Mouse (Mus musculus): ENCODE data around the gene Tmem131. TPM values are rescaled to one million over a fixed set of nuclear protein-coding genes. Genes with fewer than 3 reads are reported as not detected.

The Tmem131 gene
- polyA plus RNA-seq, 1 experiment from 2014 or later, result 13.2 TPM

- Histone ChIP-seq H3K4me1 (replicated peaks) (peaks cover 12% of the 10 kb centered on the region), H3K36me3 (no peaks in the 10 kb centered on the region), H3K4me2 (replicated peaks) (no peak overlapping the region), H3K27ac (no peak overlapping the region; the same call in 1 of the 2 replicates), H3K27me3 (no peaks in the 10 kb centered on the region), H3K4me3 (replicated peaks) (no peak overlapping the region), H3K9ac (replicated peaks) (no peak overlapping the region), H3K9me3 (no peaks in the 10 kb centered on the region)
- 49% methylated on average over 6 of the region's 6 CpGs for WGBS
- no peak for ATAC-seq
Observed at GRCm38 (mm10) chr1:36893146-36893545, 50.3 kb downstream of the Tmem131 start.

GRCm38 (mm10) chr1:36892461-36892860, 51.0 kb downstream of the Tmem131 start:
- ATAC-seq, result no peak
- Histone ChIP-seq H3K36me3 (no peaks in the 10 kb centered on the region), H3K9ac (replicated peaks) (no peak overlapping the region), H3K4me1 (replicated peaks) (peaks cover 12% of the 10 kb centered on the region), H3K9me3 (no peaks in the 10 kb centered on the region), H3K27ac (no peak overlapping the region), H3K4me3 (replicated peaks) (no peak overlapping the region), H3K27me3 (no peaks in the 10 kb centered on the region), H3K4me2 (replicated peaks) (no peak overlapping the region)
- WGBS, result 80% methylated on average over 3 of the region's 3 CpGs

DNA sequence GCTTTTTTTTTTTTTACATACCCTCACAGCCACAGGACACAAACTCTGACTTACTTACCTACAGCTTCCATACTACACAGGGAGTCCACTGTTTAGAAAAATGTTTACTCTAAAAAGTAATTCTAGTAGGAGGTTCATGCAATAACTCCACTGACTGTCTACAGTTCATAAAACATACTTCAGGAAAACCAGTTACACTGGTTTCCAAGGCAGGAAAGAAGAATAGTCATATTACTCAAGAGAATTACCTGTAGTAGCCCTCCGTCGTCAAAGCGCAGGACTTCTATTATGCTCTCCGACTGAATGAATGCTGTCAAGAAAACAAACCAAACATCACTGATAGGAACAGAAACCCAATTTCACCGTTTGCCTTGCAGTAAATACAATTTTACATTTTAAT, 54.5 kb downstream of the Tmem131 start:
- Histone ChIP-seq H3K27ac (no peak overlapping the region), H3K27me3 (no peaks in the 10 kb centered on the region), H3K4me3 (replicated peaks) (no peak overlapping the region), H3K9me3 (no peaks in the 10 kb centered on the region), H3K9ac (replicated peaks) (no peak overlapping the region), H3K4me2 (replicated peaks) (no peak overlapping the region), H3K4me1 (replicated peaks) (peaks cover 19% of the 10 kb centered on the region), H3K36me3 (no peaks in the 10 kb centered on the region; the same call in 1 of the 2 replicates)
- ATAC-seq, result no peak
- WGBS, result 90% methylated on average over 5 of the region's 5 CpGs

- H3K4me1 ChIP-seq (replicated peaks), result peaks cover 16% of the 10 kb centered on the region
- WGBS, result 98% methylated on average over 3 of the region's 3 CpGs
- no peak overlapping the region for H3K9ac ChIP-seq (replicated peaks)
- no peaks in the 10 kb centered on the region for H3K27me3 ChIP-seq
- no peak overlapping the region for H3K27ac ChIP-seq
- no peak overlapping the region for H3K4me3 ChIP-seq (replicated peaks)
- H3K4me2 ChIP-seq (replicated peaks), result no peak overlapping the region
- ATAC-seq, result no peak
- H3K9me3 ChIP-seq, result no peaks in the 10 kb centered on the region
- H3K36me3 ChIP-seq, result no peaks in the 10 kb centered on the region; the same call in 1 of the 2 replicates
Observed at GRCm38 (mm10) chr1:36887172-36887571, 56.3 kb downstream of the Tmem131 start.

GRCm38 (mm10) chr1:36886489-36886888, 57.0 kb downstream of the Tmem131 start:
- Histone ChIP-seq H3K9ac (replicated peaks) (no peak overlapping the region), H3K36me3 (no peaks in the 10 kb centered on the region; the same call in none of the 2 replicates), H3K9me3 (no peaks in the 10 kb centered on the region), H3K4me2 (replicated peaks) (no peak overlapping the region), H3K4me3 (replicated peaks) (no peak overlapping the region), H3K4me1 (replicated peaks) (peaks cover 16% of the 10 kb centered on the region), H3K27ac (no peak overlapping the region), H3K27me3 (no peaks in the 10 kb centered on the region)
- 59% methylated on average over 4 of the region's 4 CpGs for WGBS
- no peak for ATAC-seq

DNA sequence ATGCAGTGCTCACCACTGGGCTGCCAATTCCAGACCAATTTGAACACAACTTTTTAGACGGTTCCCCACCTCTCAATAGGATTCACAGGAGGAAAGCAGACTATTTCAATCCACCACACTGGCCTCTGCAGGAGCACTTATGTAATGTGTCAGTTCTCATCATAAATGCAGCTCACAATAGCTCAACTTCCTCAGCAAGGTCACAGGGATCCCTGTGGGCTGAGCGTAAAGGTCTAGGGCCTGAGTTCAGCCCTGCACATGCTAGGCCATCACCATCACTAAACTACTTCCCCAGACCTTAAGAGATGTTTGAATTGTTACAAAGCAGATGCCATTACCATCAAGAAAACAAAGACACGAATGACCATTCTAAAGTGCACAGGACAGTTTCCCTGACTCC, 58.9 kb downstream of the Tmem131 start:
- H3K27ac ChIP-seq, result no peak overlapping the region
- peaks cover 11% of the 10 kb centered on the region for H3K4me1 ChIP-seq (replicated peaks)
- 77% methylated on average over 3 of the region's 3 CpGs for WGBS
- peaks cover 14% of the 10 kb centered on the region for H3K36me3 ChIP-seq
- no peaks in the 10 kb centered on the region for H3K27me3 ChIP-seq
- H3K4me3 ChIP-seq (replicated peaks), result no peak overlapping the region
- H3K9me3 ChIP-seq, result no peaks in the 10 kb centered on the region
- ATAC-seq, result no peak
- no peak overlapping the region for H3K4me2 ChIP-seq (replicated peaks)
- H3K9ac ChIP-seq (replicated peaks), result no peak overlapping the region

GRCm38 (mm10) chr1:36883805-36884204, 59.7 kb downstream of the Tmem131 start:
- Histone ChIP-seq H3K4me3 (replicated peaks) (no peak overlapping the region), H3K9ac (replicated peaks) (no peak overlapping the region), H3K4me1 (replicated peaks) (peaks cover 11% of the 10 kb centered on the region), H3K27me3 (no peaks in the 10 kb centered on the region), H3K4me2 (replicated peaks) (no peak overlapping the region), H3K27ac (peak overlapping the region; percentile 19; the same call in 1 of the 2 replicates), H3K36me3 (peaks cover 15% of the 10 kb centered on the region), H3K9me3 (no peaks in the 10 kb centered on the region)
- ATAC-seq, result no peak
- 73% methylated on average over 2 of the region's 2 CpGs for WGBS

DNA sequence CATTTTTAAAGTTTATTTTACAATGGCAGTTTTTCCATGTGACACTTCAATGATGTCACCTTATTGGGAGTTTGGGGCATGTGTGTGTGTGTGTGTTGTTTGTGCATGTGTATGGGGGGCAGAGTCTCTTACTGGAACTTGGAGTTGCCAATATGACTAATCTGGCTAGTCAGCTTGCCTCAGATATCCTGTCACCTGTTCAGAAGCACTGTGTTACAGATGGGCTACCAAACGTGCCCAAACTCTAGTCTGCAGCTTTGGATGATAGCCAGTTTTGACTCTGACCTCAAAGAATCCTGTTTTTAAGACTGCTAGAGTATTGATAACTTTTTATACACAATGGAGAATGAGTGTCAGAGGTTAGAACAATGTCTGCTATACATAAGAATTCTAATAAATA, 64.3 kb downstream of the Tmem131 start:
- H3K9ac ChIP-seq (replicated peaks), result no peak overlapping the region
- no peak for ATAC-seq

DNA sequence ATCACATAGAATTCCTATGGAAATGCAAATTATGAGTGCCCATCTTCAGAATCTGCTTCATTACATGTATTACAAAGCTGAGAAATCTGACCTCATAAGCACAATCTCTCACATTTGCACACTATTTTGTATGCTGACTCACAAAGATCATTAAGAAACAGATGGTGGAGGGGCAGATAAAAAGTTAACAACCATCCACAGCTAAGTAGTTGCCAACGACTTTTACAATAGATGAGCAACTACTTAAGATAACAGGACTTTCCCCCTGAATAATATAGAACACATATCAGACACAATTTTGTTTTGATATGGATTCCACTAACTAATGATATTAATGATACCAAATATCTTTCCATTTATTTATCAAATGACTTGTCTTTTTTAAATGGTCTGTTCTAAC, 66.3 kb downstream of the Tmem131 start:
- ATAC-seq, result no peak
- no peaks in the 10 kb centered on the region for H3K9me3 ChIP-seq
- H3K36me3 ChIP-seq, result peaks cover 31% of the 10 kb centered on the region
- H3K27me3 ChIP-seq, result no peaks in the 10 kb centered on the region
- 85% methylated on average over 1 of the region's 1 CpGs for WGBS
- no peak overlapping the region for H3K27ac ChIP-seq
- H3K4me3 ChIP-seq (replicated peaks), result no peak overlapping the region
- H3K4me2 ChIP-seq (replicated peaks), result no peak overlapping the region
- 0 out of 2 replicates have a peak, but pooled peaks cover 6% of the 10 kb centered on the region for H3K4me1 ChIP-seq (replicated peaks)
- no peak overlapping the region for H3K9ac ChIP-seq (replicated peaks)

More for the DNA sequence above, 64.3 kb downstream of the Tmem131 start:
- no peak overlapping the region for H3K4me3 ChIP-seq (replicated peaks)
- peaks cover 29% of the 10 kb centered on the region for H3K36me3 ChIP-seq
- WGBS, result 91% methylated on average over 1 of the region's 1 CpGs
- peaks cover 11% of the 10 kb centered on the region for H3K4me1 ChIP-seq (replicated peaks)
- H3K9me3 ChIP-seq, result no peaks in the 10 kb centered on the region
- H3K27ac ChIP-seq, result no peak overlapping the region
- H3K27me3 ChIP-seq, result no peaks in the 10 kb centered on the region
- no peak overlapping the region for H3K4me2 ChIP-seq (replicated peaks)

DNA sequence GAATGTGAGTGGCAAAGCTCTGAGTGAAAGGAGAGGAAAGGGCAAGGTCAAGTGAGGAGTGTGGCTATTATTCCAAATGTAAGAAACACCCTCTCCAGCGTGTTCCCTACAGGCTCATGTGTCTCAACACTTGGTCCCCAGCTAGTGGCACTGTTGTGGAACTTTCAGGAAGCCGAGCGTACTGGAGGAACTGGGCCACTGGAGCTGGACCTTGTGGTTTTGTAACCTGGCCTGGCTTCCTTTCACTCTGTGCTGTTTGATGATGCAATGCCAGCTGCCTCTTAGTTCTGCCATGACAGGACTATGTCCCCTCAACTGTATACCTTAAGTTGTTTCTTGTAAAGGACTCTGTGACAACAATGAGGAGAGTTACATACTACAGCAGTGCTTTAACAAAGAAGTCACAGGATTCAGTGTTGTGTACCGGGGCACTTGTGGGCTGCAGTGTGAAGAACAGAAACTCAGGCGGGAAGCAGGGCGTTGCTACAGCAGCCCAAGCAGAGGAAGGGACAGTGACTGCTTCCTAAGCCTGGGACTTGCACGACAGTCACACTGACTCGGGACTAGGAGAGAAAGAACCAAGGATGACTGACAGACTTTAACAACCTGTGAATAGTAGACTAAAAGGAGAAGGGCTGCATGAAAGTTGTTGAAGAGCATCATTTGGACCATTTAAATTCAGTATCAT, 68.4 kb downstream of the Tmem131 start:
- 72% methylated on average over 8 of the region's 8 CpGs for WGBS
- H3K27me3 ChIP-seq, result no peaks in the 10 kb centered on the region
- ATAC-seq, result no peak

DNA sequence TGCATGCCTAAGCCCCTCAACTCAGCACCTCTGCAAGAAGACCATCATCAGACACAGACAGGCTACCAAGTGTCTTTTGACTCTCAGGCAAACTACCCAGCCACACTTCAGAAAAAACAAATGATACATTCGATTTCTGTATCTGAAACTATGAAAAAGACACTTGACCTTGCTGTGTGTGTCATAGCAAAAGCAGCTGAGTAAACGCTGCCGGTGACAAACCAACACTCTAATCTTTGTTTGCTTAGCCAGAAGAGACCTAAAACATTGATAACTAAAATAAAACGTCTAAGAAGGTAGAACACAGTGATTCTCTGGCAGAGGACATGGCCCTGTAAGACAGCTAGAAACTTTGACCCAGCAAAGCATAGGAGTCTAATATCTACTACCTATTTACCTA, 72.2 kb downstream of the Tmem131 start:
- no peak overlapping the region for H3K4me3 ChIP-seq (replicated peaks)
- peaks cover 23% of the 10 kb centered on the region; the same call in 1 of the 2 replicates for H3K36me3 ChIP-seq
- H3K27ac ChIP-seq, result no peak overlapping the region
- no peaks in the 10 kb centered on the region for H3K9me3 ChIP-seq
- H3K9ac ChIP-seq (replicated peaks), result no peak overlapping the region
- H3K4me1 ChIP-seq (replicated peaks), result 0 out of 2 replicates have a peak, but pooled peaks cover 6% of the 10 kb centered on the region
- no peak overlapping the region for H3K4me2 ChIP-seq (replicated peaks)
- H3K27me3 ChIP-seq, result no peaks in the 10 kb centered on the region
- ATAC-seq, result no peak
- 82% methylated on average over 4 of the region's 4 CpGs for WGBS

More for the DNA sequence above, 68.4 kb downstream of the Tmem131 start:
- Histone ChIP-seq H3K4me1 (replicated peaks) (0 out of 2 replicates have a peak, but pooled peaks cover 6% of the 10 kb centered on the region), H3K9ac (replicated peaks) (no peak overlapping the region), H3K36me3 (peaks cover 28% of the 10 kb centered on the region; the same call in 1 of the 2 replicates), H3K4me2 (replicated peaks) (no peak overlapping the region), H3K27ac (no peak overlapping the region), H3K4me3 (replicated peaks) (no peak overlapping the region), H3K9me3 (no peaks in the 10 kb centered on the region)

- Histone ChIP-seq H3K4me3 (replicated peaks) (no peak overlapping the region), H3K36me3 (peaks cover 21% of the 10 kb centered on the region; the same call in 1 of the 2 replicates), H3K9me3 (no peaks in the 10 kb centered on the region), H3K9ac (replicated peaks) (no peak overlapping the region), H3K27ac (no peak overlapping the region), H3K4me1 (replicated peaks) (0 out of 2 replicates have a peak, but pooled peaks cover 6% of the 10 kb centered on the region), H3K4me2 (replicated peaks) (no peak overlapping the region), H3K27me3 (no peaks in the 10 kb centered on the region)
- no peak for ATAC-seq
- 75% methylated on average over 1 of the region's 1 CpGs for whole genome bisulfite sequencing
Observed at GRCm38 (mm10) chr1:36870518-36870917, 72.9 kb downstream of the Tmem131 start.

Data from midbrain, embryonic 13.5 days (tissue).